Mouse (Mus musculus) adrenal gland, postnatal 36 days (tissue): ENCODE measurements around the gene Prl7c1. TPM values are rescaled to one million over a fixed set of nuclear protein-coding genes. Genes with fewer than 3 reads are reported as not detected.
"Not testable (repeated sequence)": the region's sequence is repeated elsewhere in the genome, so short reads cannot be mapped to it uniquely, and the experiment has no call there.

Experiments used
- DNase-seq, 2 experiments: peaks; one replicate each; pipeline ENCODE4 v3.0.0; 2021; ENCODE audit warnings: mixed read lengths in 1 of 2
- long read RNA-seq, 2 experiments: library from polyadenylated mRNA; stranded (forward); transcript quantifications; one replicate each; pipeline ENCODE4 v2.0.0; 2021; ENCODE audit warnings: borderline sequencing depth in 2 of 2
- total RNA-seq, 2 experiments: library from RNA; stranded (reverse); gene quantifications; 2 replicates each; pipeline ENCODE4 v1.2.3; 2021

The Prl7c1 gene
- total RNA-seq = not detected
- long read RNA-seq, experiment 1 = 0 reads
- long read RNA-seq, experiment 2 = 0 reads

- not testable (repeated sequence) for DNase-seq
Measured at GRCm38 (mm10) chr13:27780704-27781103, at the start of gene Prl7c1. Gene Prl7c1 (minus strand): TSS chr13:27780804.

DNA sequence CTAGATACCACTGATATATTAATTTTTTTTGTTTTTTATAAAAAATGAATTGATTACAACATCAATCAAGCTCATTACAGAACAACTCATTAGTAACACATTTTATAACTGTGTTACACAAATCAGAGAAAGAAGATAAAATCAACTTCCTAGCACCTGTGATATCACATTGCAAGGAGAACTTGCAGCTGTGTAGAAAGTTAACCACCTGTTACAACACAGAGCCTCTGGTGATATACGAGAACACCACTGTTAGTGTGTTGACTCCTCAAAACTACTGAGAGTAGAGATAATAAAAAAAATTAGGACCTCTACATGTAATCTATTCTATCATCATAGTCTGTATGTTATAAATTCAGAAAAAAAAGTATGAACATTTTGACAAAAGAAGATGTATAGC lies 22.2 kb upstream of the Prl7c1 start:
- DNase-seq = no peak

- DNase-seq = no peak
Measured at GRCm38 (mm10) chr13:27801354-27801753, 20.8 kb upstream of the Prl7c1 start, which contains the start of gene Prl2a1. Gene Prl2a1 (plus strand): TSS chr13:27801654.

- no peak for DNase-seq
Measured at GRCm38 (mm10) chr13:27799303-27799702, 18.7 kb upstream of the Prl7c1 start.

DNA sequence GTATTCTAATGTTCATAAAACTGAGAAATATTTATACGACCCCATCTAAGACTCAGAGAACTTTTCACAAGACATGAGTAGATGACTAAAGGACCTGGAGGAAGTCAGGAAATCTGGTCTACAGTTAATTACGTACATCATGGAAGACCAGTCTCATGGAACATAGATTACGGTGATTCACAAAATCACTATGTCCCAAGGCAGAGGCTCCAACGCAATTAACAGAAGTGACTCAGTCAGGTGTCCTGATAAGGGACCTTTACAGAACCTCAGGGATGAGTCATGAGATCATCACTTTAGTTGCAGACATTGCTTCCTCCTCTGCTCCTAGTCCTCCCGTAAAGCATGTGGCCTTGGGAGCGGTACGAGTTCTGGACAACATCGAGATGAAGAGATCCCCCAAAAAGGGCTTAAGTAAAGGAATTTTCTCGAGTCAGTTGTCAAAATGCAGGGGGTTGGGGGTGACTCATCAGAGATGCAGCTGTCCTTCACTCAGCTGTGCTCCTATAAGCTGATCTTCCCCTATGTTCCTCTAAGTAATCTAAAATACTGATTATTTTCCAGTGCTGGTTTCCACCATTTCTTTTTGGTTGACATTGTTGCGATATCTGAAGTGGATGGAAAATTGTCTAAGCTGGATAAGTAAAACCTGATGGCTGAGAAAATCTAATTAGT lies 46.0 kb downstream of the Prl7c1 start:
- no peak for DNase-seq

DNA sequence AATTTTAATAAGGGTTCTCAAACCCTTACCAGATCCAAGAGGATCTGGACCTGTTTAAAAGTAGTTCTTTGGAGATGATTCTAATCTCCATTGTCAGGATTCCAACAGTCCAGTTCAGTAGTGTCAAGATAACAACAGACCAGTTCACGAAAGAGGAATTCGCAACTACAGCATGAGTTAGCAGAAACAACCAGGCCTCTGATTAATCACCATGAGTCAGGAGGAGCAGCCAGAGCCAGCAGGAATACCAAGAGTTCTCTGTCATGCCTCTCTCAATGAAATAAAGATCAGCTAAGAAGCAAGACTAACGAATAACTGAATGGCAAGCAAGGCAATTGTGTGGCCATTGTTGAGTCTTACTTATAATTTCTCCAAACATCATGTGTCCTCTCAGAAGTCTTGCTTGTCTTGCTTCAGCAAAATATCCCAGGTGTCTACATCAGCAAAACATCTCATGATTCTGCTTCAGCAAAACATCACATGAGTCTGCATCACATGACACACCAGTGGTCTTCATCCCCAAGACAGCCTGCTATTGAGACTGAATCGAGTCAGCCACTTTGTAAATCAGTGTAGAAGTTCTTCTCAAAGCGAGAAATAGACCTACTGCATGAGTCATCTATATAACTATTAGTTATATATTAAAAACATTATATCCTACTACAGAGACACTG lies 50.2 kb downstream of the Prl7c1 start:
- DNase-seq = not testable (repeated sequence)

DNA sequence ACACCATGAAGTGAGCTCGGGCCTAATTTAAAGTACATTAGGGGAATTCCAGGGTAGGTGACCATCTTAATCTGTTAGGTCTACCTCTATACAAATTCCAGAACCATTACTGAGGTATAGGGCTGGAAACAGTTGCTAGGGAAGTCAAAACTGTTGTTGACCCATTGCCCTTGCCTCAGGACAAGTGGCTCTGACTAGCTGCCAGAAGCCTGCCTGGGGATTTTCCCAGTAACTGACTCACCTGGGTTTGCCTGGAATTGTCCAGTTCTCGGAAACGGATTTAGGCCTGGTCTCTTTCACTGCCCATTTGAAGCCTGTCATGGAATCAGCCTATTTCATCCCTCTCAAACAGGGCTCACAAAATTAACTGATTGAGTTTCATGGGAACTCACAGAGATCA lies 55.5 kb downstream of the Prl7c1 start:
- not testable (repeated sequence) for DNase-seq

Other genes with a start within 250 kb of the Prl7c1 start
- not detected for gene Prl8a9, start 216.2 kb downstream of the Prl7c1 start, total RNA-seq
- gene Prl8a1, start 198.6 kb downstream of the Prl7c1 start, total RNA-seq = not detected
- gene Prl7b1, start 170.2 kb downstream of the Prl7c1 start, total RNA-seq = not detected
- gene Prl7a1, start 138.3 kb downstream of the Prl7c1 start, total RNA-seq = not detected
- not detected for gene Prl7a2, start 112.8 kb downstream of the Prl7c1 start, total RNA-seq
- gene Prl7d1, start 64.1 kb downstream of the Prl7c1 start, total RNA-seq = not detected
- not detected for gene Prl2a1, start 20.9 kb upstream of the Prl7c1 start, total RNA-seq
- gene Prl2c1, start 68.5 kb upstream of the Prl7c1 start, total RNA-seq = not detected
- gene Prl4a1, start 235.4 kb upstream of the Prl7c1 start, total RNA-seq = not detected